Mouse (Mus musculus): Measurements from ENCODE around the gene Alox12b. TPM values are rescaled to one million over a fixed set of nuclear protein-coding genes. Genes with fewer than 3 reads are reported as not detected.

Alox12b gene
- polyA plus RNA-seq, 1 experiment, result not detected

DNA sequence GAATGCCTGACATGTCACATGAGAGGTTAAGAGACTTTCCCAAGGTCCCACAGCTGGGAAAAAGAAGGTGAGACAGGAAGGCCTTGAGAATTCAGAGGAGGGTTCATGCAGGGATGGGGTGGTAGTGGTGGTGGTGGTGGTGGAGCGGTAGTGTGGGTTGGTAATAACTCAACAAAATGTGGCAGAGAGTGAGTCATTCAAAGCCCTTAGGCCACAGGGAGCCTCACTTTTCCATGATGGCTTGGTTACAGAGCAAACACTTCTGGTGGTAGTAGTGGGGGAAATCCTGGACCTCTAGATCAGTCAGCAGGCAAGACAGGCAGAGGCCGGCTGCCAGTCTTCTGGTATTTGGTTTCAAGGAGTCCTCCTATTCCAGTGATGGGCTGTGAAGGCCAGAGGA is 15.8 kb downstream of the Alox12b start:
- DNase-seq (ENCODE audit: low read depth), result no peak

DNA sequence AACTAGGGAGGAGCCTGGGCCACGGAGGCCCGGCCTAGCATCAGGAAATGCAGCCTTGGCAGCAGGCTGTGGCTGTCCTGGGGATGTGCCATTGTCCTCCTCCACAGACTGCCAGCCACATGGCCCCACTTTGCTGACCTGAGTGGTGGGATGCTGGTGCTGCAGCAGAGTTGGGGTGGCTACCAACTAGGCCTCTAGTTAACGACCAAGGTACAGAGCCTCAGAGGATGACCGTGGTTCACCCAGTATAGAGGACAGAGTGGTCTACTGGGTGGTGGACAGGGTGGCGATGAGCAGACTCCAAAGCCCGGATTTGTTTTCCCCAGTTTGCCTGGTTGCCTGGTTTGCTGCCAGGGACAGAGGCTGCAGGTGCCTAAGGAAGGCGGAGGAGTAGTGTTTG is 17.9 kb downstream of the Alox12b start:
- no peak for DNase-seq (ENCODE audit: low read depth)

DNA sequence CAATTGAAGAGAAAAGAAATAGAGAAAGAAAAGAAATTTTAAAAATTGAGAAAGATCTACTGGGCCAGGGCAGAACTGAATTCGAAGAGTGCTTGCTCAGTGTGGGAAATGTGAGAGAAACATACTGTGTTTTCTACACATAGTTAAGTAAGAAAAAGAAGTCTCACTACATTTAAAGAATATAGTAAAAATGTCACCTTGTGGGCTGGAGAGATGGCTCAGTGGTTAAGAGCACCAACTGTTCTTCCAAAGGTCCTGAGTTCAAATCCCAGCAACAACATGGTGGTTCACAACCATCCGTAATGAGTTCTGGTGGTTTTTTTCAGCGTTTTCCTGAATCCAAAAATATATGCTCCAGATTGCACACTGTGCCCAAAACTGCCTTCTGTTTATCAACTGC is 21.7 kb downstream of the Alox12b start:
- DNase-seq (ENCODE audit: low read depth), result no peak

DNA sequence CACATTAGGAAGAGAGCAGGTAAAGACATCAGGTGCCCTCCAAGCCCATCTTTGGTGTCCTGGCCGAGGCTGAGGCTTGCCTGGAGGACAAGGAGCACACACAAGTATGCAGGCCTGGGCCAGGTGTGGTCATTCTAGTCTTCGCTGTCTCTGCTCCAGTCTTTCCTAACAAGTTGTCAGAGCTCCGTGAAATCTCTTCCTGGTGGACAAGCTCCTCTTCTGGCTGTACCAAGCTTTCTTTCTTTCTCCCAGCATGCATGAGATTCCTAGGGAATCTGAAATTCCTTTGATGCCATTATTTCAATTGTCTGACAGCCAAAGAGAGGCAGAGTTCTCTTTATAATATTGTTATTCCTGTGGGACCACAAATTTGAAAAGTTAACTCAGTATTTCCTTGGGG is 22.7 kb downstream of the Alox12b start:
- no peak for DNase-seq (ENCODE audit: low read depth)

DNA sequence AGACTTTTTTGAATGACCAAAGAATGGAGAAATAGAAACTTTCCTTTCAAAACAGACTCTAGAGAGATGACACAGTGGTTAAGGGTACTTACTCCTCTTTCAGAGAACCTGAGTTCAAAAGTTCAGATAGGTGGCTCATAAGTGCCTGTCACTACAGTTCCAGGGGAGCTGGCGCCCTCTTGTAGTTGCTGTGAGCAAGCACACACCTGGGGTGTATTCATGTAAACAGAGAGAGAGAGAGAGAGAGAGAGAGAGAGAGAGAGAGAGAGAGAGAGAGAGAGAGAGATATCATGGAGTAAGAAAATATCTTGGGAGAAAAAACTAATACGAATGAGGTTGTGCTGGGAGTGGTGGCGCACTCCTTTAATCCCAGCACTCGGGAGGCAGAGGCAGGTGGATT is 23.3 kb downstream of the Alox12b start:
- no peak for DNase-seq (ENCODE audit: low read depth)

DNA sequence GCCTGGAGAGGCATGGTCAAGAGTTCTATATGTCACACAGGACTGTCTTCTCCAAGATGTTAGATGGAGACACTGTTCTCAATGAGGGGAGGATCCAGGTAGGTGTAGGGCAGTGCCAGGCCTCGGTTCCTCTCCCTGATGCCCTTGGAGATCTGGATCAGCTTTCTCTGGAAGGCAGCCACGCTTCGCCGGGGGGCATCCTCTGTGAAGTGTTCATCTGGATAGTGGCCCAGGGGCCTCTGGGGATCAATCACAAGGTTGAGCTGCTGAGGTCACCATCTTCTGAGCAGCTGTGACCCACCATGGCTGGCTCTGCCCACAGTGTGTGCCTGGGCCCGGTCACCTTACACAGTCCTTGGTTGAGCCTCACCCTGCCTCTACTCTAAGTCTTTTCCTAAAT is 28.2 kb downstream of the Alox12b start:
- no peak for DNase-seq (ENCODE audit: low read depth)

DNA sequence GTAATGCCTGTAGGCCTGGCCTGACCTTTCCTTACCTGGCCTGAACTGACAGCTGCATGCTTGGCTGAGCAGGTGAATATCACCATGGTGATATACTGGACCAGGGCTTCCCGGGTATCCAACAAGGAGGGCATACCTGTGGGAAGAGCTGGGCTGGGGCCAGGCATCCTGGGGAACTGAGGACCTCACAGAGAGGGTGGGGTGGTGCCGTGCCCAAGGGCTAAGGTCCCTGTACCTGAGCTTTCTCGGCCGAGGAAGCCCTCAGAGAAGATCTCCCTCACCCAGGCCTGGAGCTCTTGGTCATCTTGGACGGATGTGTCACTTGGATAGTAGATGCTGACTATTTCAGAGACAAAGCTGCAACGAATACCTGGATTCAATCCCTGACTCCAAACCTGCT is 29.1 kb downstream of the Alox12b start:
- DNase-seq (ENCODE audit: low read depth), result no peak

DNA sequence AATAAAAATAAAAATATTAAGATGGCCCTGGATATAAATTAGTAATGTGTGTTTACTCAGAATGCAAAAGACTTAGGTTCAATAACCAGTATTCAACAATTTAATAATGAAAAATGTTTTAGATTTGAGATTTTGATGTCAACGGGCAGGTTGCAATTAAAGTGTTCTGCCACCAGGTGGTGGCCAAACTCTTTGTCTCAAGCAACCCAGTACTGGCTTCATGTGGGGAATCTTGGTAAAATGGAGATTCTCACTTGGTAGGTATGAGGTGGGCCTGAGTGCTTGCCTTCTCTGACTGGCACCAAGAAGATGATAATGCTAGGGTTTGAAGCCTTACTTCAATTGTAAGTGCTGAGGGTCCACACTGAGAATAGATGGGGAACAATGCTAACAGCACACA is 36.1 kb downstream of the Alox12b start:
- no peak for DNase-seq (ENCODE audit: low read depth)

DNA sequence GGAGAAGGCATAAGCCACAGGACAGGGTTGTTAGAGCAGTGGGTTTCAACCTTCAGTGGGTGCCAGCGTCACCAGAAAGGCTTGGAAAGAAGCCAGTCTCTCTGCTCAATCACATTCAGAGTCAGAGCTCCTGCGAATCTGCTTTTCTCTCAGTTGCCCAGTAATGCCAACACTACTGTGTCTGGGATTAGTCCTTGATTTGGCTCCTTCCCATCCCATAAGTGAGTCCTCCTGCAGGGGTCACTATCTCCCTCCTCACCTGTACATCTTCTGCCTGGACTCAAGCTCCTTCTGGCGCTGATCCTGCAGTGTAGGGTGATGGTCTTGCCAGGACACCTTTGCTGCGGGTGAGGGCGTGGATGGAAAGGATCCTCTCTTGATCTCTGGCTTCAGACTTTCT is 40.0 kb downstream of the Alox12b start:
- DNase-seq (ENCODE audit: low read depth), result no peak

DNA sequence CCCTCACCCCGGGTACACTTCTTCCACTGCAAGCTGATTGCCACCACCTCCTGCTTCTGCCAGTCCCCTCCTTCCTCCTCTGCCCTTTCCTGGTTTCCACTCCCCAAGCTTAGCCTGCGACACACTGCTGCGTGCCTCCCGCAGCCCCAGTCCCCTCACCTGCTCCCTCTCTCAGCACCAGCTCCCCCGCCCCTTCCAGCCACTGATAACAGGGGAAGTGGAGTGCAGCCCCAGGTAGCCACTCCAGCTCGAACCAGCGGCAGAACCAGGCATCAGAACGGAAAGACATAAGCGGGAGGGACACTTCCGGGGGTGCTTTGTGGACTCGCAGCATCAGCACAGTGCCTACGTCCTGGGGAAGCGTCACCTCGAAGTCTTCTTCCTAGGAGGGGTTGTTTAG is 40.4 kb downstream of the Alox12b start:
- DNase-seq (ENCODE audit: low read depth), result no peak

DNA sequence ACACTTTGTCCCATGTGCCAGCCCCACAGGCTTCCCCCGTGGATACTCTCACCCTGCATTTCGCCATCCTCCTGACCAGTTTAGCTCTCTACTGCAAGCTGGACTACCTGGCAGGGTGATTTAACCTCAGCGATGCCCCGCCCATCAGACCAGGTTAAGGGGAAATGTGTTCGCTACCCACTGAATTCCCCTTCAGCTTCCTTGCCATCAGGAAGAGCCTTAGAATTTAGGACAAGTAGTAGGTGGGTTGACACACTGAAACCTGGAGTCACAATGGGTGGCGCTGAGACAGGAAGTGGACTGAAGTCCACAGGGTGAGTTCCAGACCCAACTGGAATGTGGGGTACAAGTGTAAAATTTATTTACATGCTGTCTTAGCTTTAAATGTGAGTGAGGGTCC is 41.0 kb downstream of the Alox12b start, which contains the start of gene Alox8:
Alox8 (minus strand) TSS at position 101 of the 400 bp plus-strand sequence.
- DNase-seq (ENCODE audit: low read depth), result no peak

DNA sequence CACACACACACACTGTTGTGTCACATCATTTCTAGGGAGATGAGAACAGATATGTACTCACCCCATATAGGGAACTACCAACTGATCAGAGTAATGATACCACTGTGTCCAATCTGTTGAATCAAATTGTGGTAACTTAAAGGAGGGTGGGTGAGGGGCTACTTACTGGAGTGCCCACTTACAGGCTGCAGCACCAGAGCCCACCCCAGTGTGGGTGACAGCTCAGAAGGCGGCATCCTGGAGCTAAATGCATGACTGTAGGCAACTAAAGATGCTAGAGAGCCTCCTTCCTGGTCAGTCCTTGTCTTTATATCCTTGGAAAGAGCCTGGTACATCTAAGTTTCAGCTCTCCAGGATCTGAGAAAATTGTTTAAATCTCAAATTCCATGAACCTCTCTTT is 42.5 kb downstream of the Alox12b start:
- no peak for DNase-seq (ENCODE audit: low read depth)

DNA sequence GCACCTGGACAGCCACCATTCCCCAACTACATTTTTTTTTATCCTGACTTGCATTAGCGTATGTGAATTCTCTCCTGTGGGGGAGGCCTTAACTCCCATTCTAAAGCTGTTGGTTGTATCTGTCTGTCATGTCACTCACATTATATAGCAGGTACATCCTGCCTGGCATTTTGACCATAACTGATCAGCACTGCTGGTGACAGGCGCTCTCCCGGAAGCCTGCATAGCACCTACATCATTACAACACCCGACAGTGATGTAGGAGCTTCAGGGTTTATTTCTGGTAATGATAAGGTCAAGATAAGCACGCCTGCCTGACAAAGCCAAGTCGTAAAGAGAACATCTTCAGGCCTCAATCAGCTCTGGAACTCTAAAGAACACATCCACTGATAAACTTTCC is 43.4 kb downstream of the Alox12b start:
- no peak for DNase-seq (ENCODE audit: low read depth)

DNA sequence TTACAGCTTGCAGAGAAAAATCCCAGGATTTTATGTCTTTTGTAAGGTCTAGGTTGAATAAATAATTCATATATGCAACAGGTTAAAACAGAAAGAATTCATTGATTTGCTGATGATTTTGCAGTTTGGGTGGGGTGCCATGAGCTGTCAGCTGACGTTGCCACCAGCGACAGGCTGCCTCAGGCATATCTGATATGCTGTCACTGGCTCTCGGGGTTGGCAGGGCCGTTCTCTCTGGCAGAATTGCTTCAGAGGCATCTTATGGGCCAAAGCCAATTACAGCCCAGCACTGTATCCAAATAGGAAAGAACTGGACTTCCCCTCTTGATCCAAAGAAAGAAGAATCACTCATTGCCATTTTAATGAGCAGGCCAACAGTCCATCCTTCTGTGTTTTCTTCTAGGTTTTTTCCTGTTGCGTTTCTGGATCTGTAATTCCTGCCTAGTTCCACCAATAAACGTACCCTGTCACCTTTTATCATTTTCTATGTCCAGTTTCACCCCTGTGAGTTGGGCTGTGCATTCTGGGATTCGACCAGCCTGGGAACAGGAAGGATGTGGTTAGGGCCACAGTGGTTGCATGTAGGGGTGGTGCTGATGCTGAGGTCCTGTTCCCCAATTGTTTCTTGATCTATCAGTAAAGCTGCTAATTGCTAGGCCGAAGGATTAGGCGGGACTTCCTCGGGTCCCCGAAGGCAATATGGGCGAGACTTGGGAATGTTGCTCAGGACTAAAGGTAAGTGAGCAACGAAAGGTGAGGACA is 45.9 kb downstream of the Alox12b start:
- DNase-seq (ENCODE audit: low read depth), result no peak

DNA sequence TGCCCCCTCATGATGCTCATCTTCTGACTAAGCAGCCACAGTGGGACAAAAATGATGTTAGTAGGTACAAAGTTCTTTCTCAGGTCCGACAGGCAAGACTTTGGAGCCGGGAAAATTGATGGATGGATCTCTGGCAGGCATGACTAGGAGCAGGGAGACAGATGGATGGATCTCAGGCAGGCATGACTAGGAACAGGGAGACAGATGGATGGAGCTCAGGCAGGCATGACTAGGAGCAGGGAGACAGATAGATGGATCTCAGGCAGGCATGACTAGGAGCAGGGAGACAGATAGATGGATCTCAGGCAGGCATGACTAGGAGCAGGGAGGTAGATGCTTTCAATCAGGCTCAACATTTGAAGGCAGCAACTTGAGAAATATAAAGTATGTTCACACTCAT is 54.6 kb downstream of the Alox12b start:
- no peak for DNase-seq (ENCODE audit: low read depth)

DNA sequence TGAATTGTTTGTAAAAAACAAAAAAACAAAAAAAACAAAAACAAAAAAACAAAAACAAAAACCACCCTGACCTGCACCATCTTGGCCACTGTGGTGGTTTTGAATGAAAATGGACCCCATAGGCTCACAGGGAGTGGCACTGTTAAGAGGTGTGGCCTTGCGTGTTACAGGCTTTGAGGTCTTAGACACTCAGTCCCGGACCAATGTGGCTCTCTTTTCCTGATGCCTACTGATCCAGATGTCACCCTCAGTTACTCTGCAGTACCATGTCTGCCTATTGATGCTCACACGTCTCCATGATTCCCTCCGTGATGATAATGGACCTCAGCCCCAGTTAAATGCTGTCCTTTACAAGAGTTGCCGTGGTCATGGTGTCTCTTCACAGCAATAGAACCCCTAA is 60.6 kb downstream of the Alox12b start:
- no peak for DNase-seq (ENCODE audit: low read depth)

DNA sequence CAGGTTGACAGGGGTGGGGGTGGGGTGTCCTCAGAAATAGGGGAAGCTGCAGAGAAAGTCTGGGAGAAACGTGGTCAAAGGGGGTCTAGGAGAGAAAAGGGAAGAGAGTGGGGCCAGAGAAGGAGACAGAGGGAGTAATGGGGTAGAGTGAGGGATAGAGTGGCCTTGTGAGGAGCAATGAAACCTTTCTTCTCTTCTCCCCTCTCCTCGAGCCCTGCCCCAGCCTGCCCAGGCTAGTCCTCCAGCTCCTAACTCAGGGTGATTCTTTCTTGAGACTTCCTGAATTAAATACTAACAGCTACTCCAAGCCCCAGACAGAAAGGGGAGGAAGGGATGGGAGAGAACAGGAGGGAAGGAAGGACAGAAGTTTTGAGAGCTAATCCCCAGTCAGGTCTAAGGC is 61.9 kb downstream of the Alox12b start:
- no peak for DNase-seq (ENCODE audit: low read depth)

Other genes starting within 250 kb of the Alox12b start
- gene Odf4, start 229.9 kb upstream of the Alox12b start, polyA plus RNA-seq (2012; rRNA removed), result 1.7 and 1.8 TPM in 2 replicates
- gene Arhgef15, start 199.5 kb upstream of the Alox12b start, polyA plus RNA-seq (2012; rRNA removed), result 32.3 and 33.0 TPM in 2 replicates
- gene Slc25a35, start 188.9 kb upstream of the Alox12b start, polyA plus RNA-seq (2012; rRNA removed), result 69.9 and 77.5 TPM in 2 replicates
- 31.1 and 40.2 TPM in 2 replicates for gene Rangrf, start 181.8 kb upstream of the Alox12b start, polyA plus RNA-seq (2012; rRNA removed)
- gene Pfas, start 148.5 kb upstream of the Alox12b start, polyA plus RNA-seq (2012; rRNA removed), result 16.2 and 17.7 TPM in 2 replicates
- 38.6 and 39.8 TPM in 2 replicates for gene Ctc1, start 141.1 kb upstream of the Alox12b start, polyA plus RNA-seq (2012; rRNA removed)
- 3.1 and 5.1 TPM in 2 replicates for gene Aurkb, start 111.3 kb upstream of the Alox12b start, polyA plus RNA-seq (2012; rRNA removed)
- 18.4 and 23.5 TPM in 2 replicates for gene Borcs6, start 97.3 kb upstream of the Alox12b start, polyA plus RNA-seq (2012; rRNA removed)
- gene Tmem107, start 86.2 kb upstream of the Alox12b start, polyA plus RNA-seq (2012; rRNA removed), result 33.2 and 40.1 TPM in 2 replicates
- gene Vamp2, start 68.5 kb upstream of the Alox12b start, polyA plus RNA-seq (2012; rRNA removed), result 97.7 and 139 TPM in 2 replicates
- 25.9 and 38.6 TPM in 2 replicates for gene Per1, start 61.8 kb upstream of the Alox12b start, polyA plus RNA-seq (2012; rRNA removed)
- gene Hes7, start 36.6 kb upstream of the Alox12b start, polyA plus RNA-seq (2012; rRNA removed), result 0.11 and 0.24 TPM in 2 replicates
- 1.2 TPM in 2 replicates for gene 9130213A22Rik, start 34.4 kb upstream of the Alox12b start, polyA plus RNA-seq (2012; rRNA removed)
- gene Aloxe3, start 31.1 kb upstream of the Alox12b start, polyA plus RNA-seq (2012; rRNA removed), result 4.9 and 5.6 TPM in 2 replicates
- gene Alox8, start 40.9 kb downstream of the Alox12b start, polyA plus RNA-seq (2012; rRNA removed), result not detected in 2 replicates
- gene Gucy2e, start 80.0 kb downstream of the Alox12b start, polyA plus RNA-seq (2012; rRNA removed), result 0.04 and 0.05 TPM in 2 replicates
- 6.8 and 7.0 TPM in 2 replicates for gene Cntrob, start 166.8 kb downstream of the Alox12b start, polyA plus RNA-seq (2012; rRNA removed)
- 66.2 and 80.4 TPM in 2 replicates for gene Trappc1, start 167.0 kb downstream of the Alox12b start, polyA plus RNA-seq (2012; rRNA removed)
- gene Kcnab3, start 169.3 kb downstream of the Alox12b start, polyA plus RNA-seq (2012; rRNA removed), result 0.76 and 0.94 TPM in 2 replicates
- gene Rnf227, start 183.5 kb downstream of the Alox12b start, polyA plus RNA-seq (2012; rRNA removed), result 0.66 and 1.5 TPM in 2 replicates
- 66.3 and 80.2 TPM in 2 replicates for gene Chd3, start 212.4 kb downstream of the Alox12b start, polyA plus RNA-seq (2012; rRNA removed)
- gene Naa38, start 238.5 kb downstream of the Alox12b start, polyA plus RNA-seq (2012; rRNA removed), result 195 and 269 TPM in 2 replicates
- 31.8 and 36.2 TPM in 2 replicates for gene Cyb5d1, start 238.6 kb downstream of the Alox12b start, polyA plus RNA-seq (2012; rRNA removed)
- 26.1 and 39.5 TPM in 2 replicates for gene Tmem88, start 241.2 kb downstream of the Alox12b start, polyA plus RNA-seq (2012; rRNA removed)